In genomic region chr2:34927320-34927719, GRCm38 (mm10) we compare ENCODE assay signal across 28 mouse cellular contexts. TPM values are rescaled to one million over a fixed set of nuclear protein-coding genes. Genes with fewer than 3 reads are reported as not detected.
DNase-seq lines count a peak whose midpoint lies in the region; ATAC-seq and TF ChIP-seq lines count a peak whose summit lies in the region.
"Had no signal": no experiment of that assay in that cellular context is flagged by ENCODE, and none has a peak within 500 bp of the region (broad histone marks: within the 10 kb centered on the region; RNA-seq: fewer than 3 reads in every experiment).

No protein-coding gene starts in this region.

- TF ChIP-seq POLR2A in thymus, adult 2 months (IDR thresholded peaks at IDR 0.05; ENCODE audit: control insufficient read depth, extremely low read depth, insufficient read depth, low read length, poor library complexity) = no peak

- no peaks in the 10 kb centered on the region for H3K36me3 ChIP-seq in thymus, adult 2 months (ENCODE audit: control insufficient read depth, insufficient read depth, low read length)
- H3K36me3 ChIP-seq in stomach, embryonic 16.5 days (ENCODE audit: control insufficient read depth, insufficient read depth, low read length) = no peaks in the 10 kb centered on the region
- no peaks in the 10 kb centered on the region for H3K36me3 ChIP-seq in forebrain, postnatal 0 days (ENCODE audit: insufficient read depth)
- H3K36me3 ChIP-seq: forebrain, embryonic 10.5 days; G1E; heart, embryonic 10.5 days; heart, embryonic 13.5 days; hindbrain, embryonic 12.5 days; hindbrain, embryonic 15.5 days had no signal

- no peaks in the 10 kb centered on the region for H3K27me3 ChIP-seq in thymus, adult 2 months (ENCODE audit: control insufficient read depth, insufficient read depth, low read length)
- no peaks in the 10 kb centered on the region for H3K27me3 ChIP-seq in stomach, embryonic 16.5 days (ENCODE audit: control insufficient read depth, insufficient read depth, low read length)
- H3K27me3 ChIP-seq in forebrain, postnatal 0 days (ENCODE audit: insufficient read depth, low read length) = no peaks in the 10 kb centered on the region
- H3K27me3 ChIP-seq: forebrain, embryonic 13.5 days; heart, embryonic 13.5 days; hindbrain, embryonic 12.5 days; hindbrain, embryonic 15.5 days had no signal

- 73% methylated on average over 5 of the region's 5 CpGs for WGBS in thymus, adult 2 months
- WGBS in stomach, embryonic 16.5 days = 47% methylated on average over 5 of the region's 5 CpGs
- WGBS in forebrain, postnatal 0 days = 79% methylated on average over 5 of the region's 5 CpGs

- H3K4me1 ChIP-seq in thymus, adult 2 months (replicated peaks; ENCODE audit: control insufficient read depth, insufficient read depth, low read length) = peaks cover 13% of the 10 kb centered on the region
- 0 out of 2 replicates have a peak, but pooled peaks cover 2% of the 10 kb centered on the region for H3K4me1 ChIP-seq in stomach, embryonic 16.5 days (ENCODE audit: control insufficient read depth, insufficient read depth, low read length)
- no peaks in the 10 kb centered on the region for H3K4me1 ChIP-seq in forebrain, postnatal 0 days (ENCODE audit: insufficient read depth)
- H3K4me1 ChIP-seq: forebrain, embryonic 13.5 days; heart, embryonic 10.5 days; heart, embryonic 13.5 days; hindbrain, embryonic 12.5 days; hindbrain, embryonic 15.5 days had no signal

- peak; percentile 58; the same call in 1 of the 2 replicates for ATAC-seq in stomach, embryonic 16.5 days (ENCODE audit: insufficient read depth, low FRiP score)
- ATAC-seq in forebrain, postnatal 0 days = no peak
- ATAC-seq: forebrain, embryonic 13.5 days; forebrain, embryonic 16.5 days; Patski had no signal

- H3K27ac ChIP-seq in gastrocnemius, adult 2 months = peak overlapping the region; percentile 32; the same call in 1 of the 2 replicates
- H3K27ac ChIP-seq in thymus, adult 2 months (ENCODE audit: control insufficient read depth, insufficient read depth, low read length) = no peak overlapping the region
- no peak overlapping the region for H3K27ac ChIP-seq in stomach, embryonic 16.5 days (ENCODE audit: low read length)
- no peak overlapping the region for H3K27ac ChIP-seq in forebrain, postnatal 0 days (ENCODE audit: low read depth, low read length)
- H3K27ac ChIP-seq: forebrain, embryonic 10.5 days; forebrain, embryonic 13.5 days; heart, adult 2 months; heart, embryonic 10.5 days; heart, embryonic 13.5 days; hindbrain, embryonic 12.5 days; hindbrain, embryonic 15.5 days had no signal

- no peak for TF ChIP-seq CTCF in gastrocnemius, adult 2 months (IDR thresholded peaks at IDR 0.05)
- no peak for TF ChIP-seq CTCF in thymus, adult 2 months (IDR thresholded peaks at IDR 0.05; ENCODE audit: borderline replicate concordance, control insufficient read depth, extremely low read depth, insufficient read depth, low read length, poor library complexity)
- no peak for TF ChIP-seq CTCF in forebrain, postnatal 0 days (IDR thresholded peaks at IDR 0.05; ENCODE audit: low read depth)

- no peak overlapping the region for H3K4me3 ChIP-seq in gastrocnemius, adult 2 months
- H3K4me3 ChIP-seq in thymus, adult 2 months (ENCODE audit: control insufficient read depth, insufficient read depth, low read length) = no peak overlapping the region
- no peak overlapping the region for H3K4me3 ChIP-seq in stomach, embryonic 16.5 days (replicated peaks; ENCODE audit: low read length)
- H3K4me3 ChIP-seq in forebrain, postnatal 0 days (ENCODE audit: low read depth, low read length) = no peak overlapping the region
- H3K4me3 ChIP-seq: forebrain, embryonic 10.5 days; forebrain, embryonic 13.5 days; heart, adult 2 months; heart, embryonic 10.5 days; heart, embryonic 13.5 days; hindbrain, embryonic 12.5 days; hindbrain, embryonic 15.5 days had no signal

- intact Hi-C loops in gastrocnemius, adult 2 months (cut with DNase I) = no loop called here

- no peak overlapping the region for H3K4me2 ChIP-seq in stomach, embryonic 16.5 days (ENCODE audit: low read depth, low read length)
- no peak overlapping the region for H3K4me2 ChIP-seq in forebrain, postnatal 0 days (ENCODE audit: low read depth)
- H3K4me2 ChIP-seq: forebrain, embryonic 13.5 days; heart, embryonic 13.5 days; hindbrain, embryonic 12.5 days; hindbrain, embryonic 15.5 days had no signal

- H3K9ac ChIP-seq in stomach, embryonic 16.5 days (ENCODE audit: low read length) = no peak overlapping the region
- no peak overlapping the region for H3K9ac ChIP-seq in forebrain, postnatal 0 days
- H3K9ac ChIP-seq: forebrain, embryonic 13.5 days; heart, embryonic 13.5 days; hindbrain, embryonic 12.5 days; hindbrain, embryonic 15.5 days had no signal

- DNase-seq in gastrocnemius, adult 2 months = no peak
- no peak for DNase-seq in gastrocnemius, adult 18-20 months (ENCODE audit: low spot score)
- DNase-seq in thymus, postnatal 4 days = peak; percentile 16
- no peak for DNase-seq in thymus, adult 2 months
- DNase-seq in testis, postnatal 14 days (ENCODE audit: low spot score) = no peak
- DNase-seq in forebrain, postnatal 0 days = no peak
- DNase-seq: adrenal gland, postnatal 10 days; adrenal gland, postnatal 36 days; cerebellum, adult 18-20 months; cerebellum, adult 9-10 months; cerebellum, postnatal 14 days; gastrocnemius, postnatal 10 days; gastrocnemius, postnatal 36 days; heart, adult 2 months; heart, postnatal 14 days; heart, postnatal 4 days had no signal

- no peaks in the 10 kb centered on the region for H3K9me3 ChIP-seq in stomach, embryonic 16.5 days (replicated peaks; ENCODE audit: control insufficient read depth, low read length)
- H3K9me3 ChIP-seq in forebrain, postnatal 0 days (ENCODE audit: low read length) = no peaks in the 10 kb centered on the region
- H3K9me3 ChIP-seq: forebrain, embryonic 10.5 days; forebrain, embryonic 13.5 days; G1E; heart, embryonic 10.5 days; heart, embryonic 13.5 days; hindbrain, embryonic 12.5 days; hindbrain, embryonic 15.5 days had no signal

RNA-seq across cellular contexts. Expression of gene Phf19, which starts 13.5 kb away (rescaled TPM):
- under 1 TPM; 0.54 to 0.61 TPM for total RNA-seq in gastrocnemius, adult 2 months (2021)
- under 1 TPM; 0.59 to 0.71 TPM for total RNA-seq in gastrocnemius, adult 18-20 months (2021)
- polyA plus RNA-seq in thymus, adult 2 months (2012; rRNA removed) = 18.8 and 24.1 TPM in 2 replicates
- polyA plus RNA-seq in stomach, embryonic 16.5 days (2015; fragmentation: Nextera tagmentation; extraction: Ambion mirVana) = 6.8 and 7.6 TPM in 2 replicates
- total RNA-seq in forebrain, postnatal 0 days (2014; rRNA removed) = 1.5 and 2.5 TPM in 2 replicates
- 1.5 and 2.4 TPM in 2 replicates for polyA plus RNA-seq in forebrain, postnatal 0 days (2015; fragmentation: Nextera tagmentation; extraction: Ambion mirVana)

RNA-seq across cellular contexts. Expression of gene Traf1, which starts 34.3 kb away (rescaled TPM):
- total RNA-seq in gastrocnemius, adult 2 months (2021) = 1 to 10 TPM in 1 of 2 experiments, under 1 TPM in 1; 0.46 to 1.2 TPM
- under 1 TPM; 0.30 to 0.97 TPM for total RNA-seq in gastrocnemius, adult 18-20 months (2021)
- polyA plus RNA-seq in thymus, adult 2 months (2012; rRNA removed) = 76.7 and 80.4 TPM in 2 replicates
- polyA plus RNA-seq in stomach, embryonic 16.5 days (2015; fragmentation: Nextera tagmentation; extraction: Ambion mirVana) = 3.8 and 6.2 TPM in 2 replicates
- 0.86 and 2.2 TPM in 2 replicates for total RNA-seq in forebrain, postnatal 0 days (2014; rRNA removed)
- polyA plus RNA-seq in forebrain, postnatal 0 days (2015; fragmentation: Nextera tagmentation; extraction: Ambion mirVana) = 1.9 and 2.7 TPM in 2 replicates
- polyA plus RNA-seq: G1E had no signal

RNA-seq across cellular contexts. Expression of gene Psmd5, which starts 52.6 kb away (rescaled TPM):
- 10 to 100 TPM; 12.6 to 14.7 TPM for total RNA-seq in gastrocnemius, adult 2 months (2021)
- total RNA-seq in gastrocnemius, adult 18-20 months (2021) = 10 to 100 TPM; 11.9 to 17.4 TPM
- polyA plus RNA-seq in thymus, adult 2 months (2012; rRNA removed) = 10.8 and 15.1 TPM in 2 replicates
- 77.1 and 81.2 TPM in 2 replicates for polyA plus RNA-seq in stomach, embryonic 16.5 days (2015; fragmentation: Nextera tagmentation; extraction: Ambion mirVana)
- total RNA-seq in forebrain, postnatal 0 days (2014; rRNA removed) = 40.5 and 43.3 TPM in 2 replicates
- polyA plus RNA-seq in forebrain, postnatal 0 days (2015; fragmentation: Nextera tagmentation; extraction: Ambion mirVana) = 84.6 and 85.2 TPM in 2 replicates

RNA-seq across cellular contexts. Expression of gene Cutal, which starts 53.1 kb away (rescaled TPM):
- total RNA-seq in gastrocnemius, adult 2 months (2021) = under 1 TPM; 0.17 to 0.69 TPM
- under 1 TPM; 0.33 to 0.37 TPM for total RNA-seq in gastrocnemius, adult 18-20 months (2021)
- polyA plus RNA-seq in thymus, adult 2 months (2012; rRNA removed) = 3.7 and 8.2 TPM in 2 replicates
- polyA plus RNA-seq in stomach, embryonic 16.5 days (2015; fragmentation: Nextera tagmentation; extraction: Ambion mirVana) = 0.76 and 1.1 TPM in 2 replicates
- 0.38 and 0.43 TPM in 2 replicates for total RNA-seq in forebrain, postnatal 0 days (2014; rRNA removed)
- polyA plus RNA-seq in forebrain, postnatal 0 days (2015; fragmentation: Nextera tagmentation; extraction: Ambion mirVana) = 0.29 and 0.39 TPM in 2 replicates
- total RNA-seq: G1E; granulocyte monocyte progenitor cell, adult 5-6 weeks had no signal
- polyA plus RNA-seq: embryonic facial prominence, embryonic 14.5 days; forebrain, embryonic 13.5 days; forebrain, embryonic 16.5 days; G1E had no signal
